Mouse (Mus musculus): Measurements from ENCODE around the gene Dnajb14. TPM values are rescaled to one million over a fixed set of nuclear protein-coding genes. Genes with fewer than 3 reads are reported as not detected.
"Not testable (repeated sequence)": the region's sequence is repeated elsewhere in the genome, so short reads cannot be mapped to it uniquely, and the experiment has no call there.

Gene Dnajb14
- polyA plus RNA-seq, 1 experiment from 2014 or later: 11.2 TPM

- H3K27ac ChIP-seq: no peak overlapping the region
- ATAC-seq (ENCODE audit: low FRiP score): no peak
- no peak overlapping the region for H3K9ac ChIP-seq
- H3K4me2 ChIP-seq: no peak overlapping the region
- no peaks in the 10 kb centered on the region for H3K9me3 ChIP-seq
- H3K4me1 ChIP-seq: peaks cover 5% of the 10 kb centered on the region; the same call in 1 of the 2 replicates
- no peaks in the 10 kb centered on the region for H3K36me3 ChIP-seq (replicated peaks)
- H3K27me3 ChIP-seq: no peaks in the 10 kb centered on the region
- H3K4me3 ChIP-seq (replicated peaks): no peak overlapping the region
- 90% methylated on average over 5 of the region's 5 CpGs for WGBS
Measured at GRCm38 (mm10) chr3:137846552-137846951, 20.9 kb upstream of the Dnajb14 start.

GRCm38 (mm10) chr3:137848354-137848753, 19.1 kb upstream of the Dnajb14 start:
- 94% methylated on average over 9 of the region's 9 CpGs for WGBS
- H3K27ac ChIP-seq: no peak overlapping the region

GRCm38 (mm10) chr3:137849697-137850096, 17.8 kb upstream of the Dnajb14 start:
- Histone ChIP-seq H3K27me3 (no peaks in the 10 kb centered on the region), H3K4me1 (peaks cover 5% of the 10 kb centered on the region; the same call in 1 of the 2 replicates), H3K4me3 (replicated peaks) (no peak overlapping the region), H3K36me3 (replicated peaks) (no peaks in the 10 kb centered on the region), H3K4me2 (no peak overlapping the region), H3K9ac (no peak overlapping the region), H3K27ac (no peak overlapping the region), H3K9me3 (no peaks in the 10 kb centered on the region)
- WGBS: 88% methylated on average over 5 of the region's 5 CpGs
- no peak for ATAC-seq (ENCODE audit: low FRiP score)

More at GRCm38 (mm10) chr3:137848354-137848753, 19.1 kb upstream of the Dnajb14 start:
- Histone ChIP-seq H3K4me2 (no peak overlapping the region), H3K9me3 (no peaks in the 10 kb centered on the region), H3K27me3 (no peaks in the 10 kb centered on the region), H3K4me3 (replicated peaks) (no peak overlapping the region), H3K36me3 (replicated peaks) (no peaks in the 10 kb centered on the region), H3K9ac (no peak overlapping the region), H3K4me1 (peaks cover 5% of the 10 kb centered on the region; the same call in 1 of the 2 replicates)
- ATAC-seq (ENCODE audit: low FRiP score): no peak

- Histone ChIP-seq H3K4me2 (no peak overlapping the region), H3K4me1 (peaks cover 5% of the 10 kb centered on the region; the same call in 1 of the 2 replicates), H3K9ac (no peak overlapping the region), H3K4me3 (replicated peaks) (no peak overlapping the region), H3K9me3 (no peaks in the 10 kb centered on the region), H3K27me3 (no peaks in the 10 kb centered on the region), H3K27ac (no peak overlapping the region), H3K36me3 (replicated peaks) (no peaks in the 10 kb centered on the region)
- no peak for ATAC-seq (ENCODE audit: low FRiP score)
- WGBS: 92% methylated on average over 2 of the region's 2 CpGs
Measured at GRCm38 (mm10) chr3:137851196-137851595, 16.3 kb upstream of the Dnajb14 start.

- not testable (repeated sequence) for H3K9ac ChIP-seq; H3K27me3 ChIP-seq; H3K4me3 ChIP-seq (replicated peaks); H3K36me3 ChIP-seq (replicated peaks); H3K9me3 ChIP-seq; H3K4me2 ChIP-seq; ATAC-seq (ENCODE audit: low FRiP score); H3K4me1 ChIP-seq; H3K27ac ChIP-seq
- 100% methylated on average over 1 of the region's 1 CpGs for WGBS
Measured at GRCm38 (mm10) chr3:137853011-137853410, 14.5 kb upstream of the Dnajb14 start.

- H3K9ac ChIP-seq: no peak overlapping the region
- no peaks in the 10 kb centered on the region for H3K36me3 ChIP-seq (replicated peaks)
- H3K4me1 ChIP-seq: no peaks in the 10 kb centered on the region
- no peak overlapping the region for H3K4me2 ChIP-seq
- H3K4me3 ChIP-seq (replicated peaks): no peak overlapping the region
- H3K27me3 ChIP-seq: no peaks in the 10 kb centered on the region
- no peak overlapping the region for H3K27ac ChIP-seq
- no peak for ATAC-seq (ENCODE audit: low FRiP score)
- no peaks in the 10 kb centered on the region for H3K9me3 ChIP-seq
- 77% methylated on average over 3 of the region's 3 CpGs for WGBS
Measured at GRCm38 (mm10) chr3:137855328-137855727, 12.1 kb upstream of the Dnajb14 start.

GRCm38 (mm10) chr3:137856061-137856460, 11.4 kb upstream of the Dnajb14 start:
- H3K4me1 ChIP-seq: no peaks in the 10 kb centered on the region
- no peak overlapping the region for H3K4me3 ChIP-seq (replicated peaks)
- no peak overlapping the region for H3K4me2 ChIP-seq
- no peaks in the 10 kb centered on the region for H3K9me3 ChIP-seq
- WGBS: 86% methylated on average over 7 of the region's 7 CpGs
- no peaks in the 10 kb centered on the region for H3K36me3 ChIP-seq (replicated peaks)
- no peak overlapping the region for H3K9ac ChIP-seq
- H3K27ac ChIP-seq: no peak overlapping the region
- no peak for ATAC-seq (ENCODE audit: low FRiP score)
- H3K27me3 ChIP-seq: no peaks in the 10 kb centered on the region

- Histone ChIP-seq H3K4me1 (peaks cover 6% of the 10 kb centered on the region), H3K36me3 (replicated peaks) (no peaks in the 10 kb centered on the region), H3K9me3 (no peaks in the 10 kb centered on the region), H3K27me3 (no peaks in the 10 kb centered on the region), H3K4me3 (replicated peaks) (no peak overlapping the region), H3K9ac (no peak overlapping the region), H3K4me2 (no peak overlapping the region), H3K27ac (no peak overlapping the region)
- ATAC-seq (ENCODE audit: low FRiP score): no peak
- 90% methylated on average over 8 of the region's 8 CpGs for WGBS
Measured at GRCm38 (mm10) chr3:137860394-137861170, 6.9 kb upstream of the Dnajb14 start.

GRCm38 (mm10) chr3:137861436-137861835, 6.0 kb upstream of the Dnajb14 start:
- no peak for ATAC-seq (ENCODE audit: low FRiP score)
- no peak overlapping the region for H3K4me2 ChIP-seq
- H3K4me1 ChIP-seq: peaks cover 11% of the 10 kb centered on the region
- H3K27me3 ChIP-seq: no peaks in the 10 kb centered on the region
- 67% methylated on average over 4 of the region's 4 CpGs for WGBS
- no peak overlapping the region for H3K27ac ChIP-seq
- H3K9me3 ChIP-seq: no peaks in the 10 kb centered on the region
- no peak overlapping the region for H3K9ac ChIP-seq
- H3K4me3 ChIP-seq (replicated peaks): no peak overlapping the region
- peaks cover 3% of the 10 kb centered on the region for H3K36me3 ChIP-seq (replicated peaks)

- 90% methylated on average over 3 of the region's 3 CpGs for WGBS
- Histone ChIP-seq H3K9me3 (no peaks in the 10 kb centered on the region), H3K27me3 (no peaks in the 10 kb centered on the region), H3K27ac (no peak overlapping the region), H3K4me3 (replicated peaks) (no peak overlapping the region), H3K36me3 (replicated peaks) (peaks cover 9% of the 10 kb centered on the region), H3K4me2 (no peak overlapping the region), H3K4me1 (peaks cover 19% of the 10 kb centered on the region), H3K9ac (no peak overlapping the region)
- ATAC-seq (ENCODE audit: low FRiP score): no peak
Measured at GRCm38 (mm10) chr3:137862600-137862999, 4.9 kb upstream of the Dnajb14 start.

- 40% methylated on average over 22 of the region's 22 CpGs for WGBS
- Histone ChIP-seq H3K9ac (peak overlapping the region; percentile 63), H3K4me1 (peaks cover 23% of the 10 kb centered on the region), H3K4me2 (peak overlapping the region; percentile 54), H3K27ac (peak overlapping the region; percentile 99), H3K27me3 (no peaks in the 10 kb centered on the region), H3K9me3 (no peaks in the 10 kb centered on the region), H3K36me3 (replicated peaks) (peaks cover 9% of the 10 kb centered on the region), H3K4me3 (replicated peaks) (peak overlapping the region; percentile 89)
- ATAC-seq (ENCODE audit: low FRiP score): no peak
Measured at GRCm38 (mm10) chr3:137863330-137864123, 3.9 kb upstream of the Dnajb14 start.

GRCm38 (mm10) chr3:137864124-137864987, 3.1 kb upstream of the Dnajb14 start, which contains the start of gene H2afz:
H2afz (plus strand) TSS chr3:137864487.
- Histone ChIP-seq H3K9me3 (no peaks in the 10 kb centered on the region), H3K27me3 (no peaks in the 10 kb centered on the region), H3K36me3 (replicated peaks) (peaks cover 9% of the 10 kb centered on the region), H3K27ac (peak within 1 kb of the TSS; percentile 99), H3K4me2 (peak within 1 kb of the TSS; percentile 54), H3K4me3 (replicated peaks) (peak within 1 kb of the TSS; percentile 89), H3K4me1 (peaks cover 24% of the 10 kb centered on the region), H3K9ac (peak within 1 kb of the TSS; percentile 98)
- under 1% methylated on average over 81 of the region's 115 CpGs for WGBS
- ATAC-seq (ENCODE audit: low FRiP score): peak; percentile 95

All from forebrain, embryonic 12.5 days (tissue).